Mouse (Mus musculus) lung, postnatal 0 days (tissue): ENCODE data around the gene Psma1. TPM values are rescaled to one million over a fixed set of nuclear protein-coding genes. Genes with fewer than 3 reads are reported as not detected.
A peak's percentile ranks its signal among the peaks of the same experiment; 100 is the strongest.

Experiments
- ATAC-seq: fragments of 200-750 bp; cut with Nextera tagmentation; 2 replicates; pipeline ENCODE4 v1.8.0; 2017; ENCODE audit warnings: moderate library complexity
- DNase-seq: peaks from one replicate; pipeline ENCODE4 v3.0.0-alpha.2; 2016; ENCODE audit warnings: low spot score
- H3K27ac ChIP-seq: fragments of 300-500 bp; sonication (generic); 2 replicates; pipeline ENCODE4 v1.5.1; 2014; ENCODE audit warnings: antibody characterized with exemption, mild to moderate bottlenecking, low read length, mixed read lengths
- H3K27me3 ChIP-seq: fragments of 300-500 bp; sonication (generic); replicated peaks from 2 replicates; pipeline ENCODE4 v1.6.1; 2014; ENCODE audit warnings: low read length, mixed read lengths; ENCODE audit not compliant: insufficient read depth
- H3K36me3 ChIP-seq: fragments of 300-500 bp; sonication (generic); 2 replicates; pipeline ENCODE4 v1.6.1; 2014; ENCODE audit warnings: low read length, mixed read lengths; ENCODE audit not compliant: insufficient read depth
- H3K4me1 ChIP-seq: fragments of 300-500 bp; sonication (generic); 2 replicates; pipeline ENCODE4 v1.6.1; 2014; ENCODE audit warnings: antibody characterized with exemption, low read depth, low read length, mixed read lengths; ENCODE audit not compliant: insufficient read depth
- H3K4me2 ChIP-seq: fragments of 300-500 bp; sonication (generic); replicated peaks from 2 replicates; pipeline ENCODE4 v1.6.1; 2014; ENCODE audit warnings: low read depth, mild to moderate bottlenecking, low read length, moderate library complexity, mixed read lengths
- H3K4me3 ChIP-seq: fragments of 300-500 bp; sonication (generic); 2 replicates; pipeline ENCODE4 v1.5.1; 2014; ENCODE audit warnings: low read depth, low read length
- H3K9ac ChIP-seq: fragments of 300-500 bp; sonication (generic); replicated peaks from 2 replicates; pipeline ENCODE4 v1.6.1; 2014; ENCODE audit warnings: low read depth, mild to moderate bottlenecking
- H3K9me3 ChIP-seq: fragments of 300-500 bp; sonication (generic); 2 replicates; pipeline ENCODE4 v1.6.1; 2016; ENCODE audit warnings: low read length, mixed read lengths
- CTCF ChIP-seq: IDR thresholded peaks from 2 replicates; pipeline ENCODE4 v1.5.1; 2016; ENCODE audit warnings: antibody characterized with exemption, mild to moderate bottlenecking
- EP300 ChIP-seq: IDR thresholded peaks from 2 replicates; pipeline ENCODE4 v1.6.1; 2016; ENCODE audit warnings: antibody characterized with exemption, mild to moderate bottlenecking, control low read depth
- WGBS: fragments of 180-500 bp; shearing (Covaris S2); extraction: QIAGEN DNeasy Blood & Tissue Kit; methylation state at CpG from one replicate; pipeline ENCODE4 v1.1.7; 2014; 5-methylcytosine and 5-hydroxymethylcytosine counted together
- polyA plus RNA-seq: library from polyadenylated mRNA; unstranded; fragments of >200 nt; fragmentation: Nextera tagmentation; extraction: Ambion mirVana; gene quantifications from 2 replicates; pipeline ENCODE4 v1.2.1, GENCODE M21; 2015

The Psma1 gene
- polyA plus RNA-seq, 1 experiment from 2014 or later = 245 TPM

DNA sequence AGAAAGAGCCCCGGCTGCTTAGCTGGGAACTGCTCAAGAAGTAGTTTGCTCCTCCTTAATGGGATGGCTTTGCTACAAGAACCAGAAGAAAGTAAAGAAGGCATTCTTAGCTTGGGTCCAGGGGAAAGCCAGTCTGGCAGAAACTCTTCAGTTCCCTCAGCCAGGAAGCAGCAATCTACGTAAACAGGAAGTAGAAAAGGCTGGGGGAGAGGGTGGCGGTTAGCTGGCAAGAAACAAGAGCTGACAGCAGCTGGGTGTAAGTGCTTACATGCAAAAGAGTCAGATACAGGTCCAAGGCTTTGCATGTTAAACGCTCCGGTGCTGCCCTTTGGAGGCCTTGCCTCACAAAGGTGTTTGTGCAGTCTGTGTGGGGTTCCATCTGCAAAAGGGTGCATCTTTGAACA, 41.5 kb upstream of the Psma1 start:
- DNase-seq = peak; percentile 89
- Histone ChIP-seq H3K9me3 (no peaks in the 10 kb centered on the region), H3K27ac (peak overlapping the region; percentile 85), H3K36me3 (no peaks in the 10 kb centered on the region), H3K9ac (no peak overlapping the region), H3K27me3 (no peaks in the 10 kb centered on the region), H3K4me2 (peak overlapping the region; percentile 9), H3K4me1 (peaks cover 6% of the 10 kb centered on the region), H3K4me3 (no peak overlapping the region)
- 0 out of 2 replicates have a peak, but pooled peaks have one; percentile 14 for TF ChIP-seq EP300
- TF ChIP-seq CTCF = no peak
- WGBS = 10% methylated on average over 5 of the region's 5 CpGs
- peak; percentile 83 for ATAC-seq

DNA sequence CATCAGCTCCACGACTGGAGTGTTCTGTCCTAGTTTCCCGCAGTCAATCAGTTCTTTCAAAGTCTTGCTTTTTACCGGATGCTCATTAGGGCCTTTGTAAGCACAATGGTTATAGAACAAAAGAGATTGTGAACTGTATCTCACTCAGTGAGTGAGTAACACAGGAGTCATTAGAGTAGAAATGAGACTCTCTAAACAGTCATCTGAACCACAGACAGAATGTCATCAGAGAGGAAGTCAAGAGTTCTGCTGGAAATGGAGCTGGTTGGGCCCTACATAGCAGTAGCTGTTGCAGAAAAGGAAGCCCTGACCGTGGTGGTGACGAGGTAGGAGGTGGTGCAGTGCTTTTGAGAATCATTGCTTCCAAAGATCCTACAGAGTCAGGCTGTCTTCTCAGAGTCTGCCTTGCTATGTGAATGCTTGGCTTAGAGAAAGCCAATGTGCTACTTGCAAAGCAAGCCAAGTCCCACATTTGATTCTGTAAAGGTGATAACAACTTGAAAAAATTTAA, 40.5 kb upstream of the Psma1 start:
- H3K4me3 ChIP-seq = no peak overlapping the region
- peaks cover 6% of the 10 kb centered on the region for H3K4me1 ChIP-seq
- peak overlapping the region; percentile 85 for H3K27ac ChIP-seq
- ATAC-seq (peak; percentile 65), DNase-seq (peak; percentile 23)
- no peaks in the 10 kb centered on the region for H3K36me3 ChIP-seq
- H3K4me2 ChIP-seq = no peak overlapping the region
- TF ChIP-seq EP300 (no peak), CTCF (no peak)
- H3K27me3 ChIP-seq = no peaks in the 10 kb centered on the region
- 67% methylated on average over 5 of the region's 5 CpGs for WGBS
- no peak overlapping the region for H3K9ac ChIP-seq
- no peaks in the 10 kb centered on the region for H3K9me3 ChIP-seq

DNA sequence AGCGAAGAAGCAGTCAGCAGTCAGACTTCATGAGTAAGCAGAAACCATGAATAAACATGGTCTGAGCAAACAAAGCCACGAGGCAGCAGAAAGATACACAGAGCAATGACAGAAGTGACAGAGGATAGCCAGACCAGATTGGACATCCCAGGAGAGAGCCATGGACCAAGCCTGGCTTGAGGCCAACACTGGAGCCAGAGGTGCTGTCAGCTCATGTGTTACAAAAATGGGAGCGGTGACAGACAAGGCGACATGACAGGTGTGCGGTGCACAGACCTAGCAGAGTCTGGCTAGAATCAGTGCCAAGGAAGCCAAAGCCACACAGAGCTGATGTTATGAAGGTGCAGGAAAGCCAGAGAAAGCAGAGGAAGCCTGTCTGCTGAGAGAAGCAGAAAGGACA, 35.3 kb upstream of the Psma1 start:
- Histone ChIP-seq H3K4me3 (no peak overlapping the region), H3K27ac (no peak overlapping the region), H3K9ac (no peak overlapping the region), H3K9me3 (no peaks in the 10 kb centered on the region), H3K27me3 (no peaks in the 10 kb centered on the region), H3K4me1 (peaks cover under 1% of the 10 kb centered on the region; the same call in 1 of the 2 replicates), H3K36me3 (no peaks in the 10 kb centered on the region), H3K4me2 (no peak overlapping the region)
- ATAC-seq = peak; percentile 33
- TF ChIP-seq CTCF (no peak), EP300 (no peak)
- peak; percentile 14 for DNase-seq
- WGBS = 43% methylated on average over 5 of the region's 5 CpGs

DNA sequence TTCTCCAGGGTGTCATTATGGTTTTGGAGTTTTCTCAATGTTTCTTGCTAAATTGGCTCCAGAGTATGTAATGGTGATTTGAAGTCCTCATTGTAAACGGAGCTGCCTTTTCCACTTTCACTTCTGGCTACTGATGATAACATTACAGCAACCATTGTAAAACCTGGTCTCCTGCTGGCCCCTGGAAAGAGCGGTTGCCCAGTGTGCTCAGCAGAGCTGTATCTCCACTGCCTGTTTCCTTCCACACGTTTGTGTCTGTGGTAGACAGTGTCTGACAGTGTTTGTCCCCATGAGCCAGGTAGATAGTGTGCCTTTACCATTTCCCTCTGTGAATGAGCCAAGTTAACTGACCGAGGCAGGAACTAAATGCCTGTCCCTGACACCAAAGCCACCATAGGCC, 33.1 kb upstream of the Psma1 start:
- ATAC-seq = no peak
- 56% methylated on average over 4 of the region's 4 CpGs for WGBS
- no peak for DNase-seq

DNA sequence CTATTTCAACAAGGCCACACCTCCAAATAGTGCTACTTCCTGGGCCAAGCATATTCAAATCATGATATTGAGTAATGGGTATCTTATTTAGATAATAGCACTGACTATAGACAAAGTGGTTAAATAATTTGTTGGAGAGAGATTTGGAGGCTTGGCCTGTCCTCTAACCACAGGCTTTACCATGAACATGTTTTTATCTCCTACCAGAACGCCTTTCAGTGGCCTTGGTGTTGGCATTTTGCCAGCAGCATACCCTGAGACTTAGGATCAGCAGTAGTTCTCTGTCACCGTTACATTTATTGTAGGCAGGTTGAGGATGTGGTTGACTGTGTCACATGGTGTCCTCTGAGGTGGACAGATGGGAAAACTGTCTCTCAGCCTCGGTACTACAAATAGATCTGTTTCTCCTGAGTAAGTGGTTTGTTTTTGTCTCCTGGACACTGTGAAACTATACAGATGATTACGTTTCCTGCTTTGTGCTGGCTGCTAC, 25.4 kb upstream of the Psma1 start:
- 45% methylated on average over 4 of the region's 4 CpGs for WGBS
- no peaks in the 10 kb centered on the region for H3K27me3 ChIP-seq
- ATAC-seq = peak; percentile 12; the same call in 1 of the 2 replicates

More for the DNA sequence above, 33.1 kb upstream of the Psma1 start:
- H3K4me1 ChIP-seq = no peaks in the 10 kb centered on the region
- no peak overlapping the region for H3K4me2 ChIP-seq
- no peak overlapping the region for H3K9ac ChIP-seq
- TF ChIP-seq EP300 (no peak), CTCF (no peak)
- no peaks in the 10 kb centered on the region for H3K9me3 ChIP-seq
- no peaks in the 10 kb centered on the region for H3K27me3 ChIP-seq
- no peak overlapping the region for H3K4me3 ChIP-seq
- H3K27ac ChIP-seq = no peak overlapping the region
- H3K36me3 ChIP-seq = no peaks in the 10 kb centered on the region

DNA sequence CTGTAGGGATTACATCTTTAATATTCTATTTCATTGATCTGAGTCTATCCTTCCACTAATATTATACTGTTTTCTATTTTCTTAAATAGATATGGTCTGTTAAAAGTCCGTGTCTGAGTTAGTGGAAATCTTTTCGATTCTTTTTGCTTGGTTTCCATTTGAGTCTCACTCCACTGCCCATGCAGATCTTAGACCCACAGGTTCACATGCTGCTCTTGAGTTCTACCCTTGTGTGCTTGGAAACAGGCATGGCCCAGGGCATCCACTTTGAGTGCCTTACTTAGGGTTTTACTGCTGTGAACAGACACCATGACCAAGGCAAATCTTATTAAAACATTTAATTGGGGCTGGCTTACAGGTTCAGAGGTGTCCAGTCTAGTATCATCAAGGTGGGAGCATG, 24.9 kb upstream of the Psma1 start:
- Histone ChIP-seq H3K27me3 (no peaks in the 10 kb centered on the region), H3K9me3 (no peaks in the 10 kb centered on the region), H3K27ac (no peak overlapping the region), H3K36me3 (no peaks in the 10 kb centered on the region), H3K9ac (no peak overlapping the region), H3K4me2 (no peak overlapping the region), H3K4me1 (no peaks in the 10 kb centered on the region), H3K4me3 (no peak overlapping the region)
- no peak for TF ChIP-seq EP300
- TF ChIP-seq CTCF = no peak
- WGBS = 90% methylated on average over 2 of the region's 2 CpGs
- ATAC-seq (no peak), DNase-seq (no peak)

More for the DNA sequence above, 25.4 kb upstream of the Psma1 start:
- peak; percentile 27 for DNase-seq
- no peaks in the 10 kb centered on the region for H3K4me1 ChIP-seq
- no peaks in the 10 kb centered on the region for H3K9me3 ChIP-seq
- H3K27ac ChIP-seq = no peak overlapping the region
- TF ChIP-seq CTCF (no peak), EP300 (no peak)
- H3K9ac ChIP-seq = no peak overlapping the region
- H3K4me2 ChIP-seq = no peak overlapping the region
- H3K4me3 ChIP-seq = no peak overlapping the region
- no peaks in the 10 kb centered on the region for H3K36me3 ChIP-seq
